Mouse (Mus musculus): ENCODE results near the gene Clybl.

- TF ChIP-seq CTCF (IDR thresholded peaks at IDR 0.05; ENCODE audit: control insufficient read depth, insufficient read depth, insufficient replicate concordance, low read depth, low read length) (no peak), POLR2A (IDR thresholded peaks at IDR 0.05; ENCODE audit: control insufficient read depth, low read depth, low read length) (no peak)
Observed at GRCm38 (mm10) chr14:122406541-122407219, 225.2 kb downstream of the Clybl start.

Measured in testis, adult 2 months (tissue).